Mouse (Mus musculus) CH12F3 (cell line): ENCODE data around the gene Adh7.

Experiments used
- in situ Hi-C: fragments of 300-500 bp; cut with MboI; formaldehyde crosslinking; loops from 2 replicates; pipeline ENCODE4 v1.14.3; 2020; ENCODE audit warnings: low sequenced_read_pairs

Gene Adh7

DNA sequence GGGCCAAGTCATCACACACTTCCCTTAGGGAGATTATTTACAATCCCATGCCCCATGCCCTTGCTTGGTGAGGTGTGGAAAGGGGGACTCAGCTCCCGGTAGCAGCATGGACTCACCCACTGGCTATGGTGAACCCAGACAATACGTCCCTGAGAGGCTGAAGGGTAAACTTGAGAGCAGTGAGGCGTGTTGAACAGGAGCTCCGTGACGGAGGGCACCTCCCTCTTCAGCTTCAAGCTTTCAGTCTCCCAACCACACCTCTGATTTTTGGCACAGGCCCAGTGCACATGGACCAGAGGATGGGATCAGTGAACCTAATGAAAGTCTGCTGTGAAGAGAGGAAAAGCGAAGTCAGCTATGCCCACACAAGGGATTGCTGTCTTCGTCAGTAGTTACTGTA lies 30.5 kb downstream of the Adh7 start:
- in situ Hi-C loops: no loop called here

DNA sequence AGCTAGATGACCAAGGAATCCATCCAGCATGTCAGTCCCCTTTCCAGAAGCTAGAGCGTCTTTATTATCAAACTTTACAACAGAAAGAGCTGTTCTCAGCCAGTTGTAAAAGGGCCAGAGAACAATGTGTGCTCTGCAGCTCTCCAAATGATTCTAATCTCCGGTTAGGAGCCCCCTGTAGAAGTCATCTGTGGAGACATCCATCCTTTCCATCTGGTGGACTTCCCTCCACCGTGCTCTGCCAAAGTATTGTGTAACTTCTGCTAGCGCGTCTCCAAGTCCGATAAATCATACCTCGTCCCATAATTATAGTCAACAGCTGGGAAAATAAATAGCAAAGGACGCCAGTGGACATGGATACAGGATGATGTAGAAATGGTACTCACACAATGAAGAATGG lies 31.2 kb downstream of the Adh7 start:
- in situ Hi-C loops: no loop called here

DNA sequence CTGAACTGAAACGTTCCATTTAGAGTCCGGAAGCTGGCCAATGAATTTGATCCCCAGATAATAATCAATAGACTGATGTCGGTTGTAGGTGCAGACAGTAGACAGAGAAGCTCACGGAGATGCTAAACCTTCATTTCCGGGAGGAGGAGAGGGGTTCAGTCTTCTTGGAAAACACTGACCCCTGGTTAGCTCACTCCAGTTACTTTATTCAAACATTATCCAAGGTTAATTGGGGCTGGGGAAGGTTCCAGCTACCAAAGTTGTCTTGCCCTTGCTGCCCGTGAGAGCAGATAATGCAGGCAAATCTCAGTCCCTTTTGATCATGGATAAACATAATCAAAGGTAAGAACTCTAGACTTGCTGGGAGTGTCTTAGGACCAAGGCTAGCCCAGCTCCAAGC lies 33.6 kb downstream of the Adh7 start:
- in situ Hi-C loops: no loop called here

DNA sequence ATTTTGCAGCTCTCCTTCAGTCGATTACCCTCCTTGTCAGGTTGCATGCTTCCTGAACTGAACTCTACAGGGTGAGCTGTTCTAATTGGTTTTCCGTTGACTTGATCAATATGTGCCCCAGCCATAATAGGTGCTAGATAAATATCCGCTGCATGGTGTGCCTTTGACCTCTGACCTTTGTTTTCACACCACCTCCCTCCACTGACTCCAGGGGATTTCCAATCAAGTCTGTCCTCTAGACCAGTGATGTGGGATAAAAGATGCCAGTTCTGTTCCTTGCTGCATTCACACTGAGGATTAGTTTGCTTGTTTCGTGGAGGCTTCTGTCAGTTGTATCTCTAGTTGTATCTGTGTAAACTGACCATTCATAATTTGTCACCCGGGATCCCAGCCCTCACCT lies 36.6 kb downstream of the Adh7 start:
- in situ Hi-C loops: no loop called here

DNA sequence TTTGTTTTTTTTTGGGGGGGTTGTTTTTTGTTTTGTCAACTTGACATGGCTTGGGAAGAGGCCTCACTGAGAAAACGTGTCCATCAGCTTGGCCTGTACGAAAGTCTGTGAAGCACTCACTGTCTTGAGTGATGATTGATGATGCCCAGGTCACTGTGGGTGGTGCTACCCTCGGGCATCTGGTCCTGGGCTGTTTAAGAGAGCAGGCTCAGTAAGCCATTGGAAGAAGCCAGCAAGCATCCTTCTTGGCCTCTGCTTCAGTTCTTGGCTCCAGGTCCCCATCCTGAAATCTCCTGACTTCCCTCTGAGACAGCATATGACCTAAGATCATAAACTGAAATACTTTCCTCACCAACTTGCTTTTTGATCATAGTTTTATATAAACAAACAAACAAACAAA lies 37.8 kb downstream of the Adh7 start:
- in situ Hi-C loops: no loop called here

DNA sequence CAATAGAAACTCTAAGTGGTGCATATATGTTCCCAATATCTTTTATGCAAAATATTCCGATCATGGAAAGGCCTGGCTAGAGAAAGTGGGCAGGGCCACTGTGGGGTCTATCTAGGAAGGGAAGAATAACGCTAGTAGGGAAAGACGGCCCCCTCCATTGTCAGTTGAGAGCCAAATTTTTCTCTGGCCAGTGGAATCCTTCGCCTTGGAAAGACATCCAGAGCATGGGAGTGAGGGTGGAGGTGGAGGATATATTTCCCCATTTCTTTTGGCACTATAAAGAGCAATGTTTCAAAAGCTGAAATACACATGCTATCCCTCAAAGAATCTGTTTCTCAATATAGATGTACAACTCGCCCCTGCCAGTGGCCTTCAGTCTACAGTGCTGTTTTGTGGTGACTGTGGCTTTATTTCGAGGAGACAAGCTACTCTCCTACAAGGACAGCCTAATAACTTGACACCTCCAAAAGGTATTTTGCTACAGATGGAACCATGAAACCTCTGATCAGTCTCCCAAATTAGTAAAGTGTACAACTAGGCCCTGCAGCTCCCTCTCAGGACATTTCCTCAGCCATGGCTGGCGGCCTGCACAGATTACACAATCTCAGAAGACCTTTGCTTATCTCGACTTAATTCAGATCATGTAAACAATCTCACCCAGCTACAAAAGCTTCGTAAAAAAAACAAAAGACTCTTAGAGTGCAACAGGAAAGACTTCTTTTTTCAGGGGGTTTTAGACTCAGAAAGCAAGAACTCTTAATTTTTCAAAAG lies 38.4 kb downstream of the Adh7 start:
- in situ Hi-C loops: no loop called here

DNA sequence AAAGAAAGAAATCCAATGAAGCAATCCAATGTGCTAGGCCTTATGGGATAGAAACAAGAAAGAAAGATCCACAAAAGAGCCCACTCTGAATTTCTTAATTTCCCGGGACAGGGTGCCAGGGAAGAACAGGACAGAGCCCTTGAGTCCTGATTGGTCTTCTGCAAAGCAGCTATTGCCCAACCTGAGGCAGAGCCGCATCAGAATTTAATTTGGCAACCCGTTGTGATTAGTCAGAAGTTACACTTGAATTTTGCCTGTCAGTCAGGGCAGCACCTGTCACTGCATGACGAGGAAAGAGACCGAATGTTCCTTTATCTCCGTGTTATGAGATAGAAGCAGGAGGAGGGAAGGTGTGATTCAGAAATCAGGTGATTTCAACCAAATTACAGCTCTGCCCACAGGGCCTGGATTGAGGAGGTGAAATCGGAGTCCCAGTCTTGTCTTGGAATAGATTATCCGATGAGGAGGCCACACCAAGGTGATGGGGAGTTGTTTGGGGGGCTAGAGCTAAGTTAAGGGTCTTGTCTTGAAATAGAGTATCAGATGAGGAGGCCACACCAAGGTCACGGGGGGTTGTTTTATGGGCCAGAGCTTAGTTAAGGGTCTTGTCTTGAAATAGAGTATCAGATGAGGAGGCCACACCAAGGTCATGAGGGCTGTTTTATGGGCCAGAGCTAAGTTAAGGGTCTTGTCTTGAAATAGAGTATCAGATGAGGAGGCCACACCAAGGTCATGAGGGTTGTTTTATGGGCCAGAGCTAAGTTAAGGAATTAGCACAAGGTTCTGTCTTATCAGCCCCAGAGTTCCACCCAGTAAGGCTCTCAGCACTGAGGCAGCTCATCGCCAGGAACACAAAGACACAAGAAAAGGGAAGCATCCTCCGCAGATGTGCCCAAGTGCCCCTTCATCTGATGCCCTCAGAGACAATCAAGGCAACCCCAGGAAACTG lies 43.4 kb downstream of the Adh7 start, which contains the start of gene Adh1:
Gene Adh1, plus strand, starts transcription at position 271 of the 949 bp plus-strand sequence.
- in situ Hi-C loops: no loop called here

DNA sequence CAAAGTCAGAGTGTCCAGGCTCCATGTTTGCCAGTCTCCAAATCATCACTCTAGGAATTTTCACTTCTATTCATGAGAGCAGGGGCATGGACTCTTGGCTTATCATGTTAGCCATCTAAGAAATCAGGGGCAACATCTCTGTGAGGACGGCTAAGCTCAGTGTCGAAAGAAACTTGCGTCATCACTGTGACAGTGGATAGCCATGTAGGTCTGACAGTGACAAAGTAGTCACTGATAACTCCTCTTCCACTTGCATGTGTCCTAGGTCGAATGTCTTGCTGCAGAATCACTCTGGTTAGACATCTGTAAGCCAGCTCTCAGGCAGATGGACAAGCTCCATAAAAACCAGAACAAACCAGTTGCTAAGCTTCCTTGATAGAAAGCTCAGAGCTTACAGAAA lies 45.0 kb downstream of the Adh7 start:
- in situ Hi-C loops: no loop called here

DNA sequence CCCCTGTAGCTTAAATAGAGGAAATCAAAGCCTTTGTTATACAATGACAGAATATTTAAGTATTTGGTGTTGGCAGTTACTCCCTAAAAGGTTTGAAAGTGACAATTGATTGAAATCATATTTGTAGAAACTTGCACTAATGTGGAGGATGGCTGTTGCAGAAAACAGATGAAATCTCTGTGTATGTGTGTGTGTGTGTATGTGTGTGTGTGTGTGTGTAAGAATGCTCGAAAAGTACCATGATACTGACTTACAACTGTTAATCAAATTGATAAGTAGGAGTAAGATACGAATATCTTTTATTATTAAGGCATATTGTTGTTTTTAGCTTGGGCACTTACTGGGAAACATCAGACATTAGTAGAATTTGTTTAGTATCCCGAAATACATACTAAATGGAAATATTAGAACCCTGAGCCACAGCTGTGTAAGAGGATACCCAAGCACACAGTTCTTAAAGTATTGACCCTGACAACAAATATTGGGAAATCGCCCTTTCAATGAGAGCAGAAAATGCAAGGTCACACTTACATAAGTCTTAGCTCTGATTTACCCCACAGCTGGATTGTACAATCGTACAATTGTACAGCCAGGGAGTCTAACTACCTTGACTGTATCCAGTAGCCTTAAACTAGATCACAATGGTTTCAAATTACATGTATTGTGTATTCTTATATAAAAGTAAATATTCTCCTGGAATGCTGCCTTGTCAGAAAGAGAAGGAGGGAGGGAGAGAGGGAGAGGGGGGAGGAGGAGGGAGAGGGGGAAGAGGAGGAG lies 45.8 kb downstream of the Adh7 start:
- in situ Hi-C loops: no loop called here

DNA sequence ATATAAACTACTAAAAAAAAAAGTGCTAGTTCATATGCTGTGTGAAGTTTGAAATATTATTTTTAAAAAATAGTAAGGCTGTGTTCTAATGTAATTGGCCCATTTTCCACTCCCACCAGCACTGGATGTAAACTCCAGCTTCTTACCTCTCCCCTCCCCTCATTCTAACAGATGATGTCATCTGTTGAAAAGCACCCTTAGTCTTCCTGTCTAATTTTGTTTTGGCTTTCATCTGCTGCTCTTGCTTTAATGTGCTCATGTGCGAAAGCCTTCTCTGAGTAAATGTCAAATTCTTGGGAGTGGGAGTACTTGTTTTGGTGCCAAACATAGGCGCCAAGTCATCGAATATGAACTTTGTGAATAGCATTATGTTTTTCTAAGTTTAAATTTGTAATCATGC lies 47.1 kb downstream of the Adh7 start:
- in situ Hi-C loops: no loop called here

DNA sequence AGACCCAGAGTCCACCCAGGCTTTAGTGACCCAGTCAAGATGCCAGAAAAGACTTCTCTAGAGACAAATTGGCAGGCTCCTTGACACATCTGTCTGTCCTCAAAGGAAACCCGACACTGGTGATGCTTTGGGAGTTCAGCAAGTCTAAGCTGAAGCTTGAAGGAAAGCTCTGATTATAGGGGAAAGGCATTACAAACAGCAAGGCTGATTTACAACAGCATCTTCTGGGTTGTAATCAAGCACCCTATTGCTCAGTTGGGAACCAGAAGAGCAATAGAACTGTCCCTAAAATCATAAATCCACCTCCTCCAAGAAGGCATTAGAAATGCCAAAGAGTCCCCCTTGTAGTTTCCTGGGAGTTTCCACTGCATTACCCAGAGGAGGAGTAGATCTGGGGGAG lies 52.9 kb downstream of the Adh7 start:
- in situ Hi-C loops: no loop called here

DNA sequence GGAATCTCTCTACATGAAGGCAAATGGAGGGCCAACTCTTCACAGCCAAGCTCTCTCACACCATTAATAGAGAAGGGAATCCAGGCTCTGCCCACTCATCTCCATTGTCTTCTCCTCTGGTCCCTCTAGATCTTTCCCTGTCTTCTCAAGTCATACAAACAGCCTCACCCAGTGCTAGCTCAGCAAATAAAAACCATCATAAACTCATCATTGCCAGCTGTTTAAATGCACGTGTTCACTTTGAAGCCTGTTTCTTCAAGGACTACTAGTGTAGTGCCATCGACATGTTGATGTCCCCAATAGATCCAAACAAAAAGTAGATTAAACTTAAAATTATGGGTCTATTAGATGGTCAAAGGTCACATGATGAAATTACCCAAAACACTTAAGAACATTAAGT lies 53.7 kb downstream of the Adh7 start:
- in situ Hi-C loops: no loop called here

DNA sequence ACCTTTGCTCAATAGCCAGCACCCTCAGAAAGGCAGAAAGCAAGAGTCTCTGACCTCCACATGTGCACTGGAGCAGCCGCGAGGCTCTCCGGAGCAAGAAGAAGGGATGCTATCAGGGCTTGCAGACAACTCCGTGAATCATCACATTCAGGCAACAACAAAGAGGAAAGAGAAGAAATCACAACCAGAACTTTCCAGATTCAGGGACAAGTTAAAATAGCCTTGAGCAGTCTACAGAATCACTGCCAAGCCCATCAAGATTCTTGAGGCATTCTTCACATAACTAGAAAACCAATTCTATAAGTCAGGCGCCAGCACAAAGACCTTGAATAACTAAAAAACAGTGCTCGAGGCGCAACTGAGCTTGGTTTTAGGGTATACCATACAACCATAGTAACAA lies 55.5 kb downstream of the Adh7 start:
- in situ Hi-C loops: no loop called here

DNA sequence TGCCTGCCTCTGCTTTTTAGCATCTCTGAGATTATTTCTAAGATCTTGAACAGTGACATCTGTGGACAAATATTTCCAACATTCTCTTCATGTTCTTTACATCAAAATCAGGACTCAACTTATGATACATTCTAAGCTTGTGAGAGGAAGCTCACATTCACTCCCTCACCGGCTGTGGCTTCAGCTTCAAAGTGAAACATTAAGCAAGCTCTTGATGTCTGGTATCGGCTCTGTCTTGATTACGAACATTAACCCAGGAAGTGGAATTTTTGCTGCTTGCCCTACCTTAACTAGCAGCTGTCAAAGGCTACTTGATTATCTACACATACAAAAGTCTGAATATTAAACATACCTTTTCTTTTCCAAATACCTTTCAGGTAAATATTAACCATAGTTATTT lies 57.5 kb downstream of the Adh7 start:
- in situ Hi-C loops: no loop called here

DNA sequence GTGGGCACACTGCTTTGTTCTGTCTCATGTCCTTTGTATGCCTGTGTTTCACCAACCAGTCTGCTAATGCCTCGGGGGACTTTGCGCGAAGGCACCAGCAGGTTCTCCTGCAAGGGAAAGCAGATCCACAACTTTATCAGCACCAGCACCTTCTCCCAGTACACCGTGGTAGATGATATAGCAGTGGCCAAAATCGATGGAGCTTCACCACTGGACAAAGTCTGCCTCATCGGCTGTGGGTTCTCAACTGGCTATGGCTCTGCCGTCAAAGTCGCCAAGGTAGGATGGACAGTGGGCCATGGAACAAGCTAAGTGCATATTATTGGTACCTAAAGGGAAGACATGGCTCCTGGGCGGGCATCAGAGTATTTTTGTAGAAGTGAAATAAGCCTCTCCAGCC lies 65.0 kb downstream of the Adh7 start:
- in situ Hi-C loops: no loop called here
